Mouse (Mus musculus): ENCODE results near the gene Pigk. TPM values are rescaled to one million over a fixed set of nuclear protein-coding genes. Genes with fewer than 3 reads are reported as not detected.
"Not testable (repeated sequence)": the region's sequence is repeated elsewhere in the genome, so short reads cannot be mapped to it uniquely, and the experiment has no call there.

Gene Pigk
- polyA plus RNA-seq, 1 experiment from 2014 or later: 30.1 TPM

DNA sequence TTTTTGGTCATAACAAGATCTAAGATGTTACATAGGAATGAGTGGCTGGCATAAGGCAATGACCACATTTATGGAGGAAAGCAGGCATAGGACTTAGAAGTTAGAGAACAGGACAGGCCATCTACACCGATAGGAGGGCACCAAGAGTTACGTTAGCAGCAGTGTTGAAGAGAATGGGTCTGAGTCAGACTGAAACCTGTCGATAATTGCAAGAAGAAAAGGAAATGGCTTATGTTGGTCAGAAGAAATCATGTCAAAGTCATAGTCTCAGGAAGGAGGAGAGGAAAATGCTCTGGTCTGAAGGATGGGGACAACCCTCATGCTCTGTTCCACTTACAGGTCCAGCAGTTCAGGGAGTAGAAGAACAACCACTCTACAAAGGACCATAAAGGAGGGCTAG lies 18.9 kb upstream of the Pigk start:
- WGBS: 97% methylated on average over 3 of the region's 3 CpGs
- no peak for ATAC-seq
- no peak overlapping the region for H3K4me2 ChIP-seq (ENCODE audit: low read length)
- no peaks in the 10 kb centered on the region for H3K27me3 ChIP-seq (replicated peaks; ENCODE audit: control insufficient read depth, insufficient read depth, low read length)
- no peaks in the 10 kb centered on the region for H3K9me3 ChIP-seq (ENCODE audit: control insufficient read depth, low read length)
- H3K4me3 ChIP-seq (replicated peaks; ENCODE audit: low read length): no peak overlapping the region
- no peaks in the 10 kb centered on the region for H3K36me3 ChIP-seq (ENCODE audit: control insufficient read depth, insufficient read depth)
- no peak overlapping the region for H3K27ac ChIP-seq (ENCODE audit: low read length)
- H3K4me1 ChIP-seq (replicated peaks; ENCODE audit: control insufficient read depth, insufficient read depth, low read length): no peaks in the 10 kb centered on the region
- H3K9ac ChIP-seq (replicated peaks; ENCODE audit: low read depth, low read length): no peak overlapping the region

GRCm38 (mm10) chr3:152698017-152698416 lies 15.9 kb upstream of the Pigk start:
- WGBS: 82% methylated on average over 5 of the region's 5 CpGs
- Histone ChIP-seq H3K27me3 (replicated peaks; ENCODE audit: control insufficient read depth, insufficient read depth, low read length) (no peaks in the 10 kb centered on the region), H3K9me3 (ENCODE audit: control insufficient read depth, low read length) (no peaks in the 10 kb centered on the region), H3K9ac (replicated peaks; ENCODE audit: low read depth, low read length) (no peak overlapping the region), H3K4me2 (ENCODE audit: low read length) (no peak overlapping the region), H3K27ac (ENCODE audit: low read length) (no peak overlapping the region), H3K4me3 (replicated peaks; ENCODE audit: low read length) (no peak overlapping the region), H3K4me1 (replicated peaks; ENCODE audit: control insufficient read depth, insufficient read depth, low read length) (no peaks in the 10 kb centered on the region), H3K36me3 (ENCODE audit: control insufficient read depth, insufficient read depth) (no peaks in the 10 kb centered on the region)
- no peak for ATAC-seq

- Histone ChIP-seq H3K4me3 (replicated peaks; ENCODE audit: low read length) (no peak overlapping the region), H3K9ac (replicated peaks; ENCODE audit: low read depth, low read length) (no peak overlapping the region), H3K27ac (ENCODE audit: low read length) (no peak overlapping the region), H3K9me3 (ENCODE audit: control insufficient read depth, low read length) (no peaks in the 10 kb centered on the region), H3K4me2 (ENCODE audit: low read length) (no peak overlapping the region), H3K27me3 (replicated peaks; ENCODE audit: control insufficient read depth, insufficient read depth, low read length) (no peaks in the 10 kb centered on the region), H3K4me1 (replicated peaks; ENCODE audit: control insufficient read depth, insufficient read depth, low read length) (no peaks in the 10 kb centered on the region), H3K36me3 (ENCODE audit: control insufficient read depth, insufficient read depth) (no peaks in the 10 kb centered on the region)
- WGBS: 87% methylated on average over 8 of the region's 8 CpGs
- no peak for ATAC-seq
These were observed 14.6 kb upstream of the Pigk start for GRCm38 (mm10) chr3:152699261-152699660.

DNA sequence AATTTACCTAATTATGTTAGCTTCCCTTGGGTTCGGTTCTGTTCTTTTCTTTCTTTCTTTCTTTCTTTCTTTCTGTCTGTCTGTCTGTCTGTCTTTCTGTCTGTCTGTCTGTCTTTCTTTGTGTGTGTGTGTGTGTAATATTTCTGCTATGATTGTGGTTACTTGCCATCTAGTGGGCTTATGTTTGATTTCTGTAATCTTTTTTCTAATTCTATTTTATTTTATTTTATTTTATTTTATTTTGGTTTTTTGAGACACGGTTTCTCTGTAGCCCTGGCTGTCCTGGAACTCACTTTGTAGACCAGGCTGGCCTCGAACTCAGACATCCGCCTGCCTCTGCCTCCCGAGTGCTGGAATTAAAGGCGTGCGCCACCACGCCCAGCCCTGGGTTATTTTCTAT lies 12.4 kb upstream of the Pigk start:
- not testable (repeated sequence) for ATAC-seq; H3K4me3 ChIP-seq (replicated peaks; ENCODE audit: low read length)

DNA sequence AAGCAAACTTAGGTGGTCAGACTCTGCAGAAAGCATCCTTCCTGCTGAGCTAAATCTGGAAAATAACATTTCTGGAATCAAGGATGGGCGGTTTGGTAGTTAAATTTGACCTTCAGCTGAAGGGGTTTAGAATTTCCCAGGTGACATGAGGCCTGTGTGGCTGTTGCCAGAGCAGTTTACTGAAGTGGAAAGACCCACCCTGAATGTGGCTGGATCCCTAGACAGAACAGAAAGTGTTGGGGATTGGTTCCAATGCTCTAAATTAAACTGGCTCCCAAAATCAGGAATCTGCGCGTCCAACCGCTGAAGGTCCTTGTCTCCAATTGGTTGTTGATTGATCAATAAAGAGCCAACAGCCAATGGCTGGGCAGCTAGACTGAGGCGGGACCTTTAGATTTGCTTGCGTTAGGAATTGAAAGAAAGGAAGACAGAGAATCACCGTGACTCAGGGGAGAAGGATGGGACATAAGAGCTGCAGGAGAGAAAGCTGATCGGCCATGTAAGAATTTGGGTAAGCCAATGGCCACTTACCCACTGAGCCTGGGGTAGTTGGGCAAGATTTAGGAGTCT lies 11.5 kb upstream of the Pigk start:
- Histone ChIP-seq H3K9me3 (ENCODE audit: control insufficient read depth, low read length) (no peaks in the 10 kb centered on the region), H3K27ac (ENCODE audit: low read length) (no peak overlapping the region), H3K4me1 (replicated peaks; ENCODE audit: control insufficient read depth, insufficient read depth, low read length) (no peaks in the 10 kb centered on the region), H3K27me3 (replicated peaks; ENCODE audit: control insufficient read depth, insufficient read depth, low read length) (no peaks in the 10 kb centered on the region), H3K4me3 (replicated peaks; ENCODE audit: low read length) (peak overlapping the region; percentile 26), H3K36me3 (ENCODE audit: control insufficient read depth, insufficient read depth) (no peaks in the 10 kb centered on the region), H3K9ac (replicated peaks; ENCODE audit: low read depth, low read length) (no peak overlapping the region), H3K4me2 (ENCODE audit: low read length) (peak overlapping the region; percentile 29; the same call in 1 of the 2 replicates)
- ATAC-seq: peak; percentile 63
- WGBS: 48% methylated on average over 8 of the region's 8 CpGs

More for the DNA sequence above, 12.4 kb upstream of the Pigk start:
- not testable (repeated sequence) for H3K27me3 ChIP-seq (replicated peaks; ENCODE audit: control insufficient read depth, insufficient read depth, low read length); H3K4me2 ChIP-seq (ENCODE audit: low read length); H3K36me3 ChIP-seq (ENCODE audit: control insufficient read depth, insufficient read depth); H3K27ac ChIP-seq (ENCODE audit: low read length); H3K9me3 ChIP-seq (ENCODE audit: control insufficient read depth, low read length); H3K9ac ChIP-seq (replicated peaks; ENCODE audit: low read depth, low read length); H3K4me1 ChIP-seq (replicated peaks; ENCODE audit: control insufficient read depth, insufficient read depth, low read length)
- WGBS: 94% methylated on average over 8 of the region's 8 CpGs

DNA sequence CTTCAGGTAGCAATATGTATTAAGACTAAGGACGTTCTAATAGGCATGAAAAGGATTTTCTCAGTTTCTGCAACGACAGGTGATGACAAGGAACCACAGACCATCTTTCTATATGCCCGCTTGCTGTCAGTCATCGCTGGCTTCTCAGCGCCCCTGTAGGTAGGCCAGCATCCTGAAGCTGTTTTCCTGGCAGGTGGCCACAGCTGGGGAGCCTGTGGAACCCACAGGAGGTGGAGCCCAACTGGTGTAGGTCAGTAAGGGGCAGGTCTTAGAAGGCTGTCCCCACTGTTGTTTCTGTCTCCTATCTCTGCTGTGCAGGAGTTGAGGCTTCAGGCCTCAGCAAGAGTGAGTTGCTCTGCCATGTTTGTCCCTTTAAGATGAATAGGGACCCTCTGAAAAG lies 8.1 kb upstream of the Pigk start:
- Histone ChIP-seq H3K27me3 (replicated peaks; ENCODE audit: control insufficient read depth, insufficient read depth, low read length) (no peaks in the 10 kb centered on the region), H3K27ac (ENCODE audit: low read length) (no peak overlapping the region), H3K9me3 (ENCODE audit: control insufficient read depth, low read length) (no peaks in the 10 kb centered on the region), H3K4me2 (ENCODE audit: low read length) (no peak overlapping the region), H3K4me3 (replicated peaks; ENCODE audit: low read length) (no peak overlapping the region), H3K36me3 (ENCODE audit: control insufficient read depth, insufficient read depth) (no peaks in the 10 kb centered on the region), H3K9ac (replicated peaks; ENCODE audit: low read depth, low read length) (no peak overlapping the region), H3K4me1 (replicated peaks; ENCODE audit: control insufficient read depth, insufficient read depth, low read length) (no peaks in the 10 kb centered on the region)
- 72% methylated on average over 5 of the region's 5 CpGs for WGBS
- no peak for ATAC-seq

DNA sequence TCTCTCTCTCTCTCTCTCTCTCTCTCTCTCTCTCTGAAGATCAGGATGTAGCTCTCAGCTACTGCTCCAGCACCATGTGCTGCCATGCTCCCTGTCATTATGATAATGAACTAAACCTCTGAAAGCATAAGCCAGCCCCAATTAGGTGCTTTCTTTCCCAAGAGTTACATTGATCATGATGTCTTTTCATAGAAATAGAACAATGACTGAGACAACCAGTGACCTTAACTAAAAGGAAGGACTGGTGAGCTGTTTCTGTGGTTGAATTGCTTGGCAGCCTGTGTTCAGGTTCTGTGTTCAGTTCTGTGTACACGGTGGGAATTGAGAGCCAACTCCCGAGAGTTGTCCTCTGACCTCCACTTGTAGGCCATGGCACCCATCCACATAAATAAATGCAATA lies 7.0 kb upstream of the Pigk start:
- no peak overlapping the region for H3K9ac ChIP-seq (replicated peaks; ENCODE audit: low read depth, low read length)
- ATAC-seq: no peak
- no peak overlapping the region for H3K27ac ChIP-seq (ENCODE audit: low read length)
- H3K27me3 ChIP-seq (replicated peaks; ENCODE audit: control insufficient read depth, insufficient read depth, low read length): no peaks in the 10 kb centered on the region
- no peak overlapping the region for H3K4me3 ChIP-seq (replicated peaks; ENCODE audit: low read length)
- no peak overlapping the region for H3K4me2 ChIP-seq (ENCODE audit: low read length)
- no peaks in the 10 kb centered on the region for H3K4me1 ChIP-seq (replicated peaks; ENCODE audit: control insufficient read depth, insufficient read depth, low read length)
- H3K9me3 ChIP-seq (ENCODE audit: control insufficient read depth, low read length): no peaks in the 10 kb centered on the region
- WGBS: 82% methylated on average over 2 of the region's 2 CpGs
- H3K36me3 ChIP-seq (ENCODE audit: control insufficient read depth, insufficient read depth): no peaks in the 10 kb centered on the region

GRCm38 (mm10) chr3:152707321-152707823 lies 6.5 kb upstream of the Pigk start:
- Histone ChIP-seq H3K36me3 (ENCODE audit: control insufficient read depth, insufficient read depth) (no peaks in the 10 kb centered on the region), H3K4me1 (replicated peaks; ENCODE audit: control insufficient read depth, insufficient read depth, low read length) (no peaks in the 10 kb centered on the region), H3K9ac (replicated peaks; ENCODE audit: low read depth, low read length) (no peak overlapping the region), H3K4me2 (ENCODE audit: low read length) (no peak overlapping the region), H3K9me3 (ENCODE audit: control insufficient read depth, low read length) (no peaks in the 10 kb centered on the region), H3K4me3 (replicated peaks; ENCODE audit: low read length) (no peak overlapping the region), H3K27me3 (replicated peaks; ENCODE audit: control insufficient read depth, insufficient read depth, low read length) (no peaks in the 10 kb centered on the region), H3K27ac (ENCODE audit: low read length) (no peak overlapping the region)
- no peak for ATAC-seq
- WGBS: 87% methylated on average over 5 of the region's 5 CpGs

DNA sequence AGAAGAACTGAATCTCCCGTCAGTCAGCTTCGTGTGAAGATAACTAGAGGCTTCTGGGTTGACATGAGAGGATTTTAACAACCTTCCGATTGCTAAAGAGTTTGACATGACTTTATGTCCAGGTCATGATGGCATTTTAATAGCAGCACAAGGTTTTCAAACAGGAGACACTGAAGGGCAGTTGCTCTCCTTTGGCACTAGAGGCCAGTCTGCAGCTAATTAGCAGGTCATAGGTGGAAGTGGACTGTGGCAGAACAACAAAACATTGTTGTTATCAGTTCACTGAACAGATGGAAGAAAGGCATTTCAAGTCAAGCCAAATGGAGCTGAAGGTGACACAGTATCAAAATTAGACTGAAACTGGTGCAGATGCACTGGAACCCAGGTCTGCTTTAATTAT lies 4.0 kb upstream of the Pigk start:
- no peak for ATAC-seq
- Histone ChIP-seq H3K4me2 (ENCODE audit: low read length) (no peak overlapping the region), H3K36me3 (ENCODE audit: control insufficient read depth, insufficient read depth) (no peaks in the 10 kb centered on the region), H3K4me3 (replicated peaks; ENCODE audit: low read length) (no peak overlapping the region), H3K9me3 (ENCODE audit: control insufficient read depth, low read length) (no peaks in the 10 kb centered on the region), H3K9ac (replicated peaks; ENCODE audit: low read depth, low read length) (no peak overlapping the region), H3K27ac (ENCODE audit: low read length) (no peak overlapping the region), H3K27me3 (replicated peaks; ENCODE audit: control insufficient read depth, insufficient read depth, low read length) (no peaks in the 10 kb centered on the region), H3K4me1 (replicated peaks; ENCODE audit: control insufficient read depth, insufficient read depth, low read length) (peaks cover 8% of the 10 kb centered on the region)
- WGBS: 84% methylated on average over 3 of the region's 3 CpGs

GRCm38 (mm10) chr3:152712957-152713356 lies 943 bp upstream of the Pigk start:
- ATAC-seq: no peak

More at GRCm38 (mm10) chr3:152712957-152713356, 943 bp upstream of the Pigk start:
- no peaks in the 10 kb centered on the region for H3K27me3 ChIP-seq (replicated peaks; ENCODE audit: control insufficient read depth, insufficient read depth, low read length)
- H3K4me3 ChIP-seq (replicated peaks; ENCODE audit: low read length): no peak overlapping the region
- no peak overlapping the region for H3K4me2 ChIP-seq (ENCODE audit: low read length)
- H3K4me1 ChIP-seq (replicated peaks; ENCODE audit: control insufficient read depth, insufficient read depth, low read length): peaks cover 13% of the 10 kb centered on the region
- no peaks in the 10 kb centered on the region for H3K36me3 ChIP-seq (ENCODE audit: control insufficient read depth, insufficient read depth)
- WGBS: 72% methylated on average over 4 of the region's 4 CpGs
- no peak overlapping the region for H3K9ac ChIP-seq (replicated peaks; ENCODE audit: low read depth, low read length)
- H3K27ac ChIP-seq (ENCODE audit: low read length): no peak overlapping the region
- no peaks in the 10 kb centered on the region for H3K9me3 ChIP-seq (ENCODE audit: control insufficient read depth, low read length)

All from forebrain, embryonic 16.5 days (tissue).